Mouse (Mus musculus): ENCODE measurements at regions not wholly inside any gene's neighbourhood (a gene's known extent, or its start where the extent isn't known, plus 50 kb on each side); places are given as distances from the start of the nearest gene placed in this dataset.

GRCm38 (mm10) chr5:106320039-106320438, 137.9 kb downstream of the Barhl2 start:
- no peaks in the 10 kb centered on the region for H3K36me3 ChIP-seq
- H3K4me1 ChIP-seq (replicated peaks) = no peaks in the 10 kb centered on the region
- no peaks in the 10 kb centered on the region for H3K27me3 ChIP-seq
- ATAC-seq (ENCODE audit: insufficient number of reproducible peaks, insufficient read depth, low FRiP score, low TSS enrichment, low read depth) = no peak
- no peaks in the 10 kb centered on the region for H3K9me3 ChIP-seq
- no peak overlapping the region for H3K9ac ChIP-seq (replicated peaks)
- WGBS = 34% methylated on average over 6 of the region's 6 CpGs
- no peak overlapping the region for H3K27ac ChIP-seq
- H3K4me2 ChIP-seq = no peak overlapping the region
- no peak overlapping the region for H3K4me3 ChIP-seq (replicated peaks)

- no peak overlapping the region for H3K4me2 ChIP-seq
- no peak overlapping the region for H3K9ac ChIP-seq (replicated peaks)
- H3K36me3 ChIP-seq = no peaks in the 10 kb centered on the region
- H3K9me3 ChIP-seq = no peaks in the 10 kb centered on the region
- no peaks in the 10 kb centered on the region for H3K4me1 ChIP-seq (replicated peaks)
- no peak overlapping the region for H3K4me3 ChIP-seq (replicated peaks)
- ATAC-seq (ENCODE audit: insufficient number of reproducible peaks, insufficient read depth, low FRiP score, low TSS enrichment, low read depth) = no peak
- no peaks in the 10 kb centered on the region for H3K27me3 ChIP-seq
- 93% methylated on average over 6 of the region's 6 CpGs for WGBS
- no peak overlapping the region for H3K27ac ChIP-seq
Observed at GRCm38 (mm10) chr5:106318246-106318645, 139.7 kb downstream of the Barhl2 start.

DNA sequence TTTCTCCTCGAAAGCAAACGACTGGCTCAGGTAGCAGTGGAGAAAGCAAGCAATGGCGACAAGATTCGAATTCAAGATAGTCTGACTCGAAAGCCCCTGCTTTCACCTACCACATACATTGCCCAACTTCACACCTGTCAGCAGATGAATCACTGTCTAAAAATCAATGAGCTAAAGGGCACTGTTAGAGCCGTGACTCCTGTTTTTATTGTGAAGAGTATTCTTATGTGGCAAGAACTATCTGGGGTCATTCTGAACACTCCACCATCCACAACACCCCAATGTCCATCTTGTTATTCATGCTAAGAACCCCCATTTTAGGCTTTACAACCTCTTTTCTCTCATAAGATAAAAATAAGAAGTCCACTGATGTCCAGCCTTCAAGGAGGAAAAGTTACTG, 144.1 kb downstream of the Barhl2 start:
- no peaks in the 10 kb centered on the region for H3K9me3 ChIP-seq
- no peak overlapping the region for H3K9ac ChIP-seq (replicated peaks)
- 87% methylated on average over 6 of the region's 6 CpGs for WGBS
- no peak overlapping the region for H3K4me2 ChIP-seq
- no peaks in the 10 kb centered on the region for H3K4me1 ChIP-seq (replicated peaks)
- no peak for ATAC-seq (ENCODE audit: insufficient number of reproducible peaks, insufficient read depth, low FRiP score, low TSS enrichment, low read depth)
- no peaks in the 10 kb centered on the region for H3K36me3 ChIP-seq
- no peaks in the 10 kb centered on the region for H3K27me3 ChIP-seq
- H3K27ac ChIP-seq = no peak overlapping the region
- H3K4me3 ChIP-seq (replicated peaks) = no peak overlapping the region

- no peak for ATAC-seq (ENCODE audit: insufficient number of reproducible peaks, insufficient read depth, low FRiP score, low TSS enrichment, low read depth)
- H3K4me1 ChIP-seq (replicated peaks) = no peaks in the 10 kb centered on the region
- no peaks in the 10 kb centered on the region for H3K36me3 ChIP-seq
- 0 out of 2 replicates have a peak, but pooled peaks cover 3% of the 10 kb centered on the region for H3K27me3 ChIP-seq
- H3K4me2 ChIP-seq = no peak overlapping the region
- WGBS = 36% methylated on average over 4 of the region's 4 CpGs
- no peaks in the 10 kb centered on the region for H3K9me3 ChIP-seq
- H3K9ac ChIP-seq (replicated peaks) = no peak overlapping the region
- H3K4me3 ChIP-seq (replicated peaks) = no peak overlapping the region
- H3K27ac ChIP-seq = no peak overlapping the region
Observed at GRCm38 (mm10) chr5:106301372-106301771, 156.6 kb downstream of the Barhl2 start.

DNA sequence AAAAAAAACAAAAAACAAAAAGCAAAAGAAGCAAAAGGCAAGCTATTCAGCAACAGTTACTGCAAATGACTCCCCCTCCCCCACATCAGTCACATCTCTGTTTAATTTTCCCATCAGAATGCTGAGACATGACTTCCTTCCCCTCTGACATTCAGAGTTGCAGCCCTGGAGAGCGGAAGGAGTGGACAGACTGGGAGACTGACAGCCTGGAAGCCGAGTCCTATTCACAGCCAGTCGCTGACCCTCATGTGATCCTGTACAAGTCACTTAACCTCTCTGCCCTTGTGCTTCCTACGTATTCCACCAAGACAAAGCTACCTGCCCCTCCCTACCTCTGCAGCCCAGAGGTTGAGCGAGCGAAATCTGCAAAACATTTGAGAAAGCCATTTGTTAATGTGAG, 161.2 kb downstream of the Barhl2 start:
- 45% methylated on average over 6 of the region's 6 CpGs for WGBS
- H3K4me1 ChIP-seq (replicated peaks) = peaks cover 11% of the 10 kb centered on the region
- H3K9me3 ChIP-seq = no peaks in the 10 kb centered on the region
- H3K4me3 ChIP-seq (replicated peaks) = no peak overlapping the region
- H3K27me3 ChIP-seq = 0 out of 2 replicates have a peak, but pooled peaks cover 6% of the 10 kb centered on the region
- H3K36me3 ChIP-seq = no peaks in the 10 kb centered on the region
- H3K4me2 ChIP-seq = no peak overlapping the region
- no peak overlapping the region for H3K27ac ChIP-seq
- H3K9ac ChIP-seq (replicated peaks) = no peak overlapping the region
- ATAC-seq (ENCODE audit: insufficient number of reproducible peaks, insufficient read depth, low FRiP score, low TSS enrichment, low read depth) = no peak

- H3K27me3 ChIP-seq = 0 out of 2 replicates have a peak, but pooled peaks cover 6% of the 10 kb centered on the region
Observed at GRCm38 (mm10) chr5:106295993-106296392, 162.0 kb downstream of the Barhl2 start.

GRCm38 (mm10) chr5:106295538-106295937, 162.4 kb downstream of the Barhl2 start:
- no peak overlapping the region for H3K4me2 ChIP-seq
- H3K9ac ChIP-seq (replicated peaks) = no peak overlapping the region
- H3K36me3 ChIP-seq = no peaks in the 10 kb centered on the region
- no peak overlapping the region for H3K4me3 ChIP-seq (replicated peaks)
- H3K27me3 ChIP-seq = 0 out of 2 replicates have a peak, but pooled peaks cover 6% of the 10 kb centered on the region
- peaks cover 11% of the 10 kb centered on the region for H3K4me1 ChIP-seq (replicated peaks)
- WGBS = 16% methylated on average over 3 of the region's 3 CpGs
- ATAC-seq (ENCODE audit: insufficient number of reproducible peaks, insufficient read depth, low FRiP score, low TSS enrichment, low read depth) = no peak
- no peaks in the 10 kb centered on the region for H3K9me3 ChIP-seq
- no peak overlapping the region for H3K27ac ChIP-seq

More at GRCm38 (mm10) chr5:106295993-106296392, 162.0 kb downstream of the Barhl2 start:
- peaks cover 11% of the 10 kb centered on the region for H3K4me1 ChIP-seq (replicated peaks)
- ATAC-seq (ENCODE audit: insufficient number of reproducible peaks, insufficient read depth, low FRiP score, low TSS enrichment, low read depth) = no peak
- H3K9me3 ChIP-seq = no peaks in the 10 kb centered on the region
- no peak overlapping the region for H3K27ac ChIP-seq
- H3K4me3 ChIP-seq (replicated peaks) = no peak overlapping the region
- 88% methylated on average over 2 of the region's 2 CpGs for WGBS
- H3K4me2 ChIP-seq = no peak overlapping the region
- no peaks in the 10 kb centered on the region for H3K36me3 ChIP-seq
- no peak overlapping the region for H3K9ac ChIP-seq (replicated peaks)

DNA sequence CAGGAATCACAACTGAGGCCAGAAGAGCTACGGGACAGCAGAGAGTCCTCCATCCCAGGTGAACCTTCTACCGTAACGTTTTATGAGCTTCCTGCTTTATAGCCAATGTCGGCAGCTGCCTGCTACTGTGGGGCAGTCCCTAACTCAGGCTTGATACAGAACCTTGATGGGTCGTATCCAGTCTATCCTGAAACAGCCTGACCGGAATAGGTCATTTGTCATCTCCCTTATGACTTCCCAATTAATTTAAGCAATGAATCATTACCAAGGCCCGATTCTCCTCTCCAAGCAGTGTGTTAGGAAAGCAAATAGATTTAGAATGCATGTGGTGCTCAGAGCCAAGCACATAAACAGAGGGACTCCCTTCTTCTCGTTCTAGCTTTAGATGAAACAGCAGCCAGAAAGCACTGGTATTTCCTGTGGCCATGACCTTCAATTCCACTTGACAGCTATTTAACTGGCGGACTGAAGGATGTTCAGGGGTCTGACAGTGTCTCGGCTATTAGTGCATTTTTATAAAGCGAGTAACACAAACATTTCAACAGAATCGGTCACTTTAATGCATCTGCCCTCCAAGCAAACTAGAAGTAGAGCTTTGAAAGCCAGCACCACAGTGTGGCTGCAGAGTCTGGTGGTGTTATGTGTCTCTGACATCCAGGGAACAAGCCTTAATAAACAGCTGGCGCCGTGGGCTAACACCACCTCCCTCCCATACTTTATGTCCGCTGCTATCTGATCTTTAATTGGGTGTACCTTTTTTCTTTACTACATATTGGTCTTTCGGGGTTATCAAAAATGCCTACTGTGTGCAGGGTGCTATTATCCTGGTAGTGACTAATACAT, 165.4 kb downstream of the Barhl2 start:
- peak overlapping the region; percentile 37 for H3K4me2 ChIP-seq
- 42% methylated on average over 16 of the region's 16 CpGs for WGBS
- peaks cover 11% of the 10 kb centered on the region for H3K4me1 ChIP-seq (replicated peaks)
- H3K27ac ChIP-seq = no peak overlapping the region
- H3K9me3 ChIP-seq = no peaks in the 10 kb centered on the region
- H3K27me3 ChIP-seq = 0 out of 2 replicates have a peak, but pooled peaks cover 3% of the 10 kb centered on the region
- no peak for ATAC-seq (ENCODE audit: insufficient number of reproducible peaks, insufficient read depth, low FRiP score, low TSS enrichment, low read depth)
- no peak overlapping the region for H3K4me3 ChIP-seq (replicated peaks)
- H3K36me3 ChIP-seq = no peaks in the 10 kb centered on the region
- no peak overlapping the region; the same call in 1 of the 2 replicates for H3K9ac ChIP-seq (replicated peaks)

DNA sequence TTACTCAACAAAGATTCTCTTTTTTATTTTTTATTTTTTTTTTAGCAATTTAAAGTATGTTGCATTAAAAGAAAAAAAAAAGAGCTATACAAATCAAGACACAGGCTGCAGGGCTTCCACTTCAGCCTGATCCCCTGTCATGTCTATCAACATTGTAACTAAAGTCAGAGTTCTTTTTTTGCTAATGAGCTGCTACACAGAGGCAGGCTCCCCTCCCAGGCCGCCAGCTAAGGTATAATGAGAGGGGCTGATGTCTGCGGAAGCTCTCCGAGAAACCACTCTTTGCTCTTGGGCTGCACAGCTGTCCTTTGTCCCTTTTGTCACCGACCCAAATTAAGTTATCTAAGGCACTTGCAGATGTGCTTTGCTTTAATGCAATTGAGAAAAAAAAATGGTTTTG, 172.8 kb downstream of the Barhl2 start:
- H3K4me2 ChIP-seq = no peak overlapping the region
- H3K4me1 ChIP-seq (replicated peaks) = peaks cover 4% of the 10 kb centered on the region
- no peak overlapping the region for H3K4me3 ChIP-seq (replicated peaks)
- no peaks in the 10 kb centered on the region for H3K36me3 ChIP-seq
- no peak overlapping the region for H3K9ac ChIP-seq (replicated peaks)
- no peaks in the 10 kb centered on the region for H3K9me3 ChIP-seq
- H3K27ac ChIP-seq = no peak overlapping the region
- H3K27me3 ChIP-seq = no peaks in the 10 kb centered on the region
- ATAC-seq (ENCODE audit: insufficient number of reproducible peaks, insufficient read depth, low FRiP score, low TSS enrichment, low read depth) = no peak
- WGBS = 5% methylated on average over 4 of the region's 4 CpGs

DNA sequence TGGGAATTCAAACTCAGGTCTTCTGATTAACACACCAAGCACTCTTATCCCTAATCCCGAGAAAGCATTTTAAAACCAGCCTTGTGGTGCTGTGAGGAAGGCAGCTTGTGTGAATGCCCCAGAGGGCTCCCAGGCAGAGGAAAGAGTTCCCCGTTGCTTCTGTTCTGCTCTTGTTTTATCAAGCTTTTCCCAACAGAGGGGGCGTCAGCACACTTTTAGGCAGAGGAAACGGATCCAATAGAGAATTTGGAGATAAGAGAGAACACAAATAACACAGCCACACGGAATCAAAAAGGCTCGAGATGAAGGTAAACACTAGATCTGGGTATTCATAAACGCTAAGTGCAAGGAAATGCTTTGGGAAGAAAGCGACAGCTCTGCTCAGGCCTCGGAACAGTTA, 173.2 kb downstream of the Barhl2 start:
- H3K9ac ChIP-seq (replicated peaks) = no peak overlapping the region
- H3K4me1 ChIP-seq (replicated peaks) = peaks cover 4% of the 10 kb centered on the region
- H3K36me3 ChIP-seq = no peaks in the 10 kb centered on the region
- H3K4me3 ChIP-seq (replicated peaks) = no peak overlapping the region
- H3K27me3 ChIP-seq = no peaks in the 10 kb centered on the region
- ATAC-seq (ENCODE audit: insufficient number of reproducible peaks, insufficient read depth, low FRiP score, low TSS enrichment, low read depth) = no peak
- H3K27ac ChIP-seq = no peak overlapping the region
- 36% methylated on average over 9 of the region's 9 CpGs for WGBS
- H3K4me2 ChIP-seq = no peak overlapping the region
- H3K9me3 ChIP-seq = peaks cover 3% of the 10 kb centered on the region; the same call in 1 of the 2 replicates

- H3K4me2 ChIP-seq = no peak overlapping the region
- ATAC-seq (ENCODE audit: insufficient number of reproducible peaks, insufficient read depth, low FRiP score, low TSS enrichment, low read depth) = no peak
- H3K4me3 ChIP-seq (replicated peaks) = no peak overlapping the region
- peaks cover 5% of the 10 kb centered on the region; the same call in 1 of the 2 replicates for H3K9me3 ChIP-seq
- WGBS = 65% methylated on average over 9 of the region's 9 CpGs
- no peak overlapping the region for H3K27ac ChIP-seq
- H3K36me3 ChIP-seq = no peaks in the 10 kb centered on the region
- H3K9ac ChIP-seq (replicated peaks) = no peak overlapping the region
- no peaks in the 10 kb centered on the region for H3K27me3 ChIP-seq
- peaks cover 4% of the 10 kb centered on the region for H3K4me1 ChIP-seq (replicated peaks)
Observed at GRCm38 (mm10) chr5:106282646-106283045, 175.3 kb downstream of the Barhl2 start.

All from limb, embryonic 12.5 days (tissue).